Mouse (Mus musculus): ENCODE measurements around the gene Gm10961.

DNA sequence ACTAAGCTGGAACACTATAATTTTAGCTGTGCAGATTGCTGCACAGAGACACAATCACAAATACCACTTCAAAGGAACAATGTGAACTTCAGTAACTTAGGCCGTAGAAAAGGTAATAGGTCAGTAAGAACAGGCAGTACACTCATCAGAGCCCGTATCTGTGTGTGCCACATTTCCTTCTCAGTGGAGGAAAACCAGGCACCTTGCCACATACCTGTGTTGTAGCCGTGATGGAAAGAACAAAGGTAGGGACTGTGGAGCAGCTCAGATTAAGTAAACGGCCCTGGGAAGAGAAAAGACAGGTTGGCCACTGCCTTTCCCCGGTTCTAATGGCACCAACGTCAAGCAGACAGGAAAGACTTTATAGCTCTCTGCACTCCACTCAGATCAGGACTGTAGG is 36.3 kb downstream of the Gm10961 start:
- TF ChIP-seq CTCF (IDR thresholded peaks at IDR 0.05; ENCODE audit: low read depth): no peak
- TF ChIP-seq EP300 (optimal IDR thresholded peaks at IDR 0.05): no peak

Measured in stomach, postnatal 0 days (tissue).